ENCODE assay signal across 29 mouse cellular contexts in the genomic region with DNA sequence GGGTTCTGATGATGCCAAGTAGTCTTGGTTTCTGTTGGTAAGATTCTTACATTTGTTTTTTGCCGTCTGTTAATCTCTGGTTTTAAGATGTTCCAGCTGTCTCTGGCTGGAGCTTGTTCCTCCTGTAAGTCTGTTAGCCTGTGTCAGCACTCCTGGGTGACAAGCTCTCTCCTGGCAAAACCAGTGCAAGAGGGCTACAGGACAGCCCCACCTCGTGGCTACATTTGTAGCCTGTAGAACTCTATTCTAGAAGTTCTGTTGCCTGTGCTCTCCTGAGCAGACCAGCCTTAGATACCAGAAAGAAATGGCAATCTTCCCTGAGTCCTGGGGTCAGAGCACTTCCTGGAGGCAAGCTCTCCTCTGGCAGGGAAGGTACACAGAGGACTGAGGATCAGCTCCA. TPM values are rescaled to one million over a fixed set of nuclear protein-coding genes. Genes with fewer than 3 reads are reported as not detected.
DNase-seq lines count a peak whose midpoint lies in the region; ATAC-seq lines count a peak whose summit lies in the region.
"Had no signal": no experiment of that assay in that cellular context is flagged by ENCODE, and none has a peak within 500 bp of the region (broad histone marks: within the 10 kb centered on the region; RNA-seq: fewer than 3 reads in every experiment).

No protein-coding gene starts in this region.

- H3K4me1 ChIP-seq in forebrain, embryonic 15.5 days: no peaks in the 10 kb centered on the region
- H3K4me1 ChIP-seq: embryonic facial prominence, embryonic 13.5 days; neural tube, embryonic 15.5 days; stomach, embryonic 15.5 days had no signal

- H3K4me2 ChIP-seq in forebrain, embryonic 15.5 days (replicated peaks): no peak overlapping the region
- H3K4me2 ChIP-seq: embryonic facial prominence, embryonic 13.5 days; liver, embryonic 12.5 days; neural tube, embryonic 15.5 days; stomach, embryonic 15.5 days had no signal

- no peak for ATAC-seq in forebrain, embryonic 15.5 days (replicated peaks)
- ATAC-seq: activated CD4-positive, CD25-positive, alpha-beta regulatory T cell, adult 4 months; forebrain, postnatal 0 days; hindbrain, embryonic 16.5 days; liver, embryonic 12.5 days; liver, postnatal 0 days had no signal

- no peak overlapping the region for H3K9ac ChIP-seq in forebrain, embryonic 15.5 days (replicated peaks)
- H3K9ac ChIP-seq: embryonic facial prominence, embryonic 13.5 days; forebrain, postnatal 0 days; liver, embryonic 12.5 days; liver, postnatal 0 days; neural tube, embryonic 15.5 days; stomach, embryonic 15.5 days had no signal

- no peak overlapping the region for H3K4me3 ChIP-seq in forebrain, embryonic 15.5 days
- H3K4me3 ChIP-seq: embryonic facial prominence, embryonic 13.5 days; liver, embryonic 12.5 days; neural tube, embryonic 15.5 days; stomach, embryonic 15.5 days had no signal

- no peaks in the 10 kb centered on the region for H3K36me3 ChIP-seq in splenic B cell, adult 2 months (ENCODE audit: control insufficient read depth, insufficient read depth, low read length, poor library complexity, severe bottlenecking)
- no peaks in the 10 kb centered on the region for H3K36me3 ChIP-seq in forebrain, embryonic 15.5 days
- H3K36me3 ChIP-seq: embryonic facial prominence, embryonic 13.5 days; liver, embryonic 12.5 days; neural tube, embryonic 15.5 days; stomach, embryonic 15.5 days had no signal

- H3K27ac ChIP-seq in forebrain, embryonic 15.5 days (replicated peaks): no peak overlapping the region
- H3K27ac ChIP-seq: embryonic facial prominence, embryonic 13.5 days; kidney, postnatal 0 days; liver, embryonic 12.5 days; macrophage; neural tube, embryonic 15.5 days; stomach, embryonic 15.5 days had no signal

- intact Hi-C loops in heart, postnatal 14 days (cut with DNase I): no loop called here

- DNase-seq in heart, adult 11 months: peak; percentile 77
- no peak for DNase-seq in heart, postnatal 14 days
- peak; percentile 13 for DNase-seq in CD4-positive helper T cell, adult 2 months (ENCODE audit: low read depth, low spot score)
- DNase-seq in ES-CJ7 (ENCODE audit: low read depth, low spot score): peak; percentile 24
- peak; percentile 11 for DNase-seq in splenic B cell, adult 2 months (ENCODE audit: low read depth, low spot score)
- no peak for DNase-seq in embryo, embryonic 10.5 days (ENCODE audit: low spot score)
- DNase-seq: adrenal gland, adult 8-10 months; cerebellum, adult 11 months; cerebellum, postnatal 36 days; embryo, embryonic 11 days; forebrain, postnatal 0 days; kidney, adult 18-20 months; kidney, postnatal 4 days; layer of hippocampus, postnatal 36 days; left cerebral cortex, postnatal 4 days; liver, postnatal 0 days; lung, postnatal 10 days; midbrain, embryonic 14.5 days; retina, postnatal 1 day; right cerebral cortex, postnatal 14 days had no signal

- no peaks in the 10 kb centered on the region for H3K27me3 ChIP-seq in splenic B cell, adult 2 months (ENCODE audit: control insufficient read depth, insufficient read depth, low read length, poor library complexity, severe bottlenecking)
- no peaks in the 10 kb centered on the region for H3K27me3 ChIP-seq in forebrain, embryonic 15.5 days
- H3K27me3 ChIP-seq: embryonic facial prominence, embryonic 13.5 days; liver, embryonic 12.5 days; neural tube, embryonic 15.5 days; stomach, embryonic 15.5 days had no signal

- no peaks in the 10 kb centered on the region for H3K9me3 ChIP-seq in forebrain, embryonic 15.5 days
- H3K9me3 ChIP-seq: liver, embryonic 12.5 days; neural tube, embryonic 15.5 days; stomach, embryonic 15.5 days had no signal

- 58% methylated on average over 2 of the region's 2 CpGs for WGBS in forebrain, embryonic 15.5 days

RNA-seq across cellular contexts. Expression of gene Crlf2, which starts 4.0 kb away (rescaled TPM):
- total RNA-seq in heart, postnatal 14 days (2021): 10 to 100 TPM; 10.3 to 11.7 TPM
- polyA plus RNA-seq in forebrain, embryonic 15.5 days (2015; fragmentation: Nextera tagmentation; extraction: Ambion mirVana): 10.5 and 11.3 TPM in 2 replicates

Comparison
In these comparisons a context has a peak if more than half of its experiments do, and no peak if none do; other contexts are left out.
1. DNase-seq: peak in heart, adult 11 months (single experiment), CD4-positive helper T cell, adult 2 months (single experiment), ES-CJ7 (single experiment) and splenic B cell, adult 2 months (single experiment); none in heart, postnatal 14 days (0 of 2) and embryo, embryonic 10.5 days (single experiment).